In genomic region chr7:122366635-122367034, GRCm38 (mm10) we compare ENCODE assay signal across 29 mouse cellular contexts.
DNase-seq lines count a peak whose midpoint lies in the region; ATAC-seq lines count a peak whose summit lies in the region.
"Had no signal": no experiment of that assay in that cellular context is flagged by ENCODE, and none has a peak within 500 bp of the region (broad histone marks: within the 10 kb centered on the region; RNA-seq: fewer than 3 reads in every experiment).

No protein-coding gene starts in this region.

- peaks cover 17% of the 10 kb centered on the region; the same call in 1 of the 2 replicates for H3K4me1 ChIP-seq in megakaryocyte, embryonic 14.5 days
- H3K4me1 ChIP-seq in midbrain, embryonic 16.5 days (ENCODE audit: control insufficient read depth, insufficient read depth, low read length) = no peaks in the 10 kb centered on the region
- H3K4me1 ChIP-seq in midbrain, embryonic 15.5 days = peaks cover 7% of the 10 kb centered on the region; the same call in 1 of the 2 replicates
- H3K4me1 ChIP-seq: embryonic facial prominence, embryonic 15.5 days; heart, embryonic 12.5 days; heart, embryonic 15.5 days; hindbrain, embryonic 12.5 days had no signal

- DNase-seq in heart, adult 11 months = peak; percentile 0
- DNase-seq in heart, postnatal 25 days (ENCODE audit: low spot score) = no peak
- DNase-seq in left cerebral cortex, adult 9 months (ENCODE audit: low spot score in 2 of 2) = no peak
- DNase-seq: adrenal gland, adult 2 months; adrenal gland, postnatal 14 days; B cell, adult 2 months; cerebellum, adult 11 months; cerebellum, adult 2 months; cerebellum, adult 9-11 months; cerebellum, postnatal 25 days; embryo, embryonic 11 days; forebrain, postnatal 0 days; gastrocnemius, adult 2 months; gastrocnemius, postnatal 14 days; heart, adult 18-20 months; heart, postnatal 10 days; heart, postnatal 4 days had no signal

- no peak overlapping the region for H3K27ac ChIP-seq in midbrain, embryonic 16.5 days (ENCODE audit: low read length)
- H3K27ac ChIP-seq in midbrain, embryonic 15.5 days = no peak overlapping the region
- H3K27ac ChIP-seq: embryonic facial prominence, embryonic 15.5 days; gastrocnemius, adult 2 months; heart, embryonic 15.5 days; hindbrain, embryonic 12.5 days had no signal

- H3K9ac ChIP-seq in midbrain, embryonic 16.5 days (ENCODE audit: low read depth, low read length) = no peak overlapping the region
- H3K9ac ChIP-seq in midbrain, embryonic 15.5 days = no peak overlapping the region
- H3K9ac ChIP-seq: embryonic facial prominence, embryonic 15.5 days; forebrain, postnatal 0 days; heart, embryonic 12.5 days; heart, embryonic 15.5 days; hindbrain, embryonic 12.5 days had no signal

- H3K4me3 ChIP-seq in megakaryocyte, embryonic 14.5 days (replicated peaks) = peak overlapping the region; percentile 62
- H3K4me3 ChIP-seq in midbrain, embryonic 16.5 days (ENCODE audit: low read depth, low read length) = no peak overlapping the region
- no peak overlapping the region for H3K4me3 ChIP-seq in midbrain, embryonic 15.5 days
- H3K4me3 ChIP-seq: embryonic facial prominence, embryonic 15.5 days; gastrocnemius, adult 2 months; heart, embryonic 12.5 days; heart, embryonic 15.5 days; hindbrain, embryonic 12.5 days had no signal

- ATAC-seq in megakaryocyte, adult 5-6 weeks (ENCODE audit: poor library complexity, severe bottlenecking) = no peak
- peak; percentile 61 for ATAC-seq in midbrain, embryonic 16.5 days
- ATAC-seq in midbrain, embryonic 15.5 days (replicated peaks) = no peak
- ATAC-seq: forebrain, embryonic 14.5 days; forebrain, postnatal 0 days; Patski had no signal

- no peak overlapping the region for H3K4me2 ChIP-seq in midbrain, embryonic 16.5 days (ENCODE audit: low read length)
- no peak overlapping the region for H3K4me2 ChIP-seq in midbrain, embryonic 15.5 days
- H3K4me2 ChIP-seq: embryonic facial prominence, embryonic 15.5 days; heart, embryonic 12.5 days; heart, embryonic 15.5 days; hindbrain, embryonic 12.5 days had no signal

- no peaks in the 10 kb centered on the region for H3K36me3 ChIP-seq in megakaryocyte, embryonic 14.5 days (replicated peaks; ENCODE audit: low read length)
- no peaks in the 10 kb centered on the region for H3K36me3 ChIP-seq in midbrain, embryonic 16.5 days (ENCODE audit: control insufficient read depth, insufficient read depth, low read length)
- H3K36me3 ChIP-seq in midbrain, embryonic 15.5 days (replicated peaks) = no peaks in the 10 kb centered on the region
- H3K36me3 ChIP-seq: embryonic facial prominence, embryonic 15.5 days; G1E; heart, embryonic 12.5 days; heart, embryonic 15.5 days; hindbrain, embryonic 12.5 days had no signal

- WGBS in midbrain, embryonic 16.5 days = 62% methylated on average over 1 of the region's 1 CpGs
- WGBS in midbrain, embryonic 15.5 days = 52% methylated on average over 1 of the region's 1 CpGs

- H3K9me3 ChIP-seq in megakaryocyte, embryonic 14.5 days = peaks cover 19% of the 10 kb centered on the region
- no peaks in the 10 kb centered on the region for H3K9me3 ChIP-seq in midbrain, embryonic 16.5 days (replicated peaks; ENCODE audit: control insufficient read depth, low read length, poor library complexity, severe bottlenecking)
- no peaks in the 10 kb centered on the region for H3K9me3 ChIP-seq in midbrain, embryonic 15.5 days
- H3K9me3 ChIP-seq: embryonic facial prominence, embryonic 15.5 days; heart, embryonic 12.5 days; heart, embryonic 15.5 days; hindbrain, embryonic 12.5 days had no signal

- intact Hi-C loops in heart, postnatal 25 days (cut with DNase I) = no loop called here

- peaks cover 16% of the 10 kb centered on the region for H3K27me3 ChIP-seq in megakaryocyte, embryonic 14.5 days (replicated peaks)
- H3K27me3 ChIP-seq in midbrain, embryonic 16.5 days (ENCODE audit: control insufficient read depth, insufficient read depth, low read depth, low read length) = no peaks in the 10 kb centered on the region
- H3K27me3 ChIP-seq in midbrain, embryonic 15.5 days (replicated peaks) = no peaks in the 10 kb centered on the region
- H3K27me3 ChIP-seq: CH12.LX; embryonic facial prominence, embryonic 15.5 days; heart, embryonic 12.5 days; heart, embryonic 15.5 days; hindbrain, embryonic 12.5 days; Patski had no signal
